Mouse (Mus musculus): ENCODE data around the gene Agap3. TPM values are rescaled to one million over a fixed set of nuclear protein-coding genes. Genes with fewer than 3 reads are reported as not detected.

Gene Agap3
- 25.5 and 26.5 TPM in 2 replicates for polyA plus RNA-seq (2016; fragmentation: Nextera tagmentation; extraction: Ambion mirVana)

- H3K27ac ChIP-seq, result peak within 1 kb of the TSS; percentile 98
- H3K27me3 ChIP-seq (replicated peaks), result no peaks in the 10 kb centered on the region
- ATAC-seq, result no peak; the same call in 1 of the 2 replicates
- peak within 1 kb of the TSS; percentile 99 for H3K4me2 ChIP-seq
- WGBS (ENCODE audit: insufficient replicate concordance), result under 1% methylated on average over 55 of the region's 85 CpGs
- H3K4me1 ChIP-seq, result peaks cover 69% of the 10 kb centered on the region
- peak within 1 kb of the TSS; percentile 95 for H3K9ac ChIP-seq
- peaks cover 20% of the 10 kb centered on the region for H3K36me3 ChIP-seq
- H3K9me3 ChIP-seq (replicated peaks), result no peaks in the 10 kb centered on the region
- peak within 1 kb of the TSS; percentile 85 for H3K4me3 ChIP-seq
These were observed at the start of gene Agap3 for GRCm38 (mm10) chr5:24452030-24452690. Gene Agap3 (plus strand): TSS chr5:24452177.

- no peak overlapping the region for H3K4me2 ChIP-seq
- no peak for ATAC-seq
These were observed 47.2 kb upstream of the Agap3 start for GRCm38 (mm10) chr5:24404594-24405360.

GRCm38 (mm10) chr5:24405389-24405876, 46.5 kb upstream of the Agap3 start:
- Histone ChIP-seq H3K4me1 (peaks cover 21% of the 10 kb centered on the region), H3K9ac (no peak overlapping the region), H3K27me3 (replicated peaks) (no peaks in the 10 kb centered on the region), H3K4me3 (no peak overlapping the region), H3K27ac (0 out of 2 replicates have a peak overlapping the region, but pooled peaks have one; percentile 3), H3K36me3 (peaks cover 70% of the 10 kb centered on the region), H3K9me3 (replicated peaks) (no peaks in the 10 kb centered on the region), H3K4me2 (no peak overlapping the region)
- no peak for ATAC-seq
- 62% methylated on average over 3 of the region's 3 CpGs for WGBS (ENCODE audit: insufficient replicate concordance)

More at GRCm38 (mm10) chr5:24404594-24405360, 47.2 kb upstream of the Agap3 start:
- Histone ChIP-seq H3K27me3 (replicated peaks) (no peaks in the 10 kb centered on the region), H3K9me3 (replicated peaks) (no peaks in the 10 kb centered on the region), H3K4me3 (no peak overlapping the region), H3K27ac (0 out of 2 replicates have a peak overlapping the region, but pooled peaks have one; percentile 3), H3K36me3 (peaks cover 75% of the 10 kb centered on the region), H3K4me1 (peaks cover 21% of the 10 kb centered on the region), H3K9ac (no peak overlapping the region)
- 55% methylated on average over 6 of the region's 6 CpGs for WGBS (ENCODE audit: insufficient replicate concordance)

GRCm38 (mm10) chr5:24408651-24409050, 43.3 kb upstream of the Agap3 start:
- Histone ChIP-seq H3K9me3 (replicated peaks) (no peaks in the 10 kb centered on the region), H3K9ac (no peak overlapping the region), H3K27ac (no peak overlapping the region), H3K27me3 (replicated peaks) (peaks cover 12% of the 10 kb centered on the region), H3K36me3 (peaks cover 37% of the 10 kb centered on the region), H3K4me1 (peaks cover 21% of the 10 kb centered on the region), H3K4me2 (no peak overlapping the region), H3K4me3 (no peak overlapping the region)
- ATAC-seq, result no peak
- WGBS (ENCODE audit: insufficient replicate concordance), result 82% methylated on average over 13 of the region's 13 CpGs

- Histone ChIP-seq H3K9ac (no peak overlapping the region), H3K4me3 (no peak overlapping the region), H3K36me3 (peaks cover 37% of the 10 kb centered on the region), H3K4me1 (peaks cover 14% of the 10 kb centered on the region), H3K4me2 (no peak overlapping the region), H3K27me3 (replicated peaks) (peaks cover 20% of the 10 kb centered on the region), H3K9me3 (replicated peaks) (no peaks in the 10 kb centered on the region), H3K27ac (no peak overlapping the region)
- 65% methylated on average over 2 of the region's 2 CpGs for WGBS (ENCODE audit: insufficient replicate concordance)
- ATAC-seq, result no peak
These were observed 42.5 kb upstream of the Agap3 start for GRCm38 (mm10) chr5:24409466-24409865.

GRCm38 (mm10) chr5:24412063-24412462, 39.9 kb upstream of the Agap3 start:
- 67% methylated on average over 2 of the region's 2 CpGs for WGBS (ENCODE audit: insufficient replicate concordance)
- Histone ChIP-seq H3K36me3 (peaks cover 19% of the 10 kb centered on the region; the same call in 1 of the 2 replicates), H3K4me2 (no peak overlapping the region), H3K9me3 (replicated peaks) (no peaks in the 10 kb centered on the region), H3K4me3 (no peak overlapping the region), H3K9ac (no peak overlapping the region), H3K27ac (no peak overlapping the region), H3K4me1 (peaks cover 10% of the 10 kb centered on the region; the same call in 1 of the 2 replicates), H3K27me3 (replicated peaks) (peaks cover 42% of the 10 kb centered on the region)
- no peak for ATAC-seq

- peaks cover 9% of the 10 kb centered on the region; the same call in 1 of the 2 replicates for H3K36me3 ChIP-seq
- ATAC-seq, result no peak
- WGBS (ENCODE audit: insufficient replicate concordance), result 36% methylated on average over 11 of the region's 11 CpGs
These were observed 38.8 kb upstream of the Agap3 start, which contains the start of gene Asic3 for GRCm38 (mm10) chr5:24413042-24413693. Gene Asic3 (plus strand): TSS chr5:24413392.

GRCm38 (mm10) chr5:24413938-24414337, 38.0 kb upstream of the Agap3 start:
- no peak overlapping the region for H3K27ac ChIP-seq
- peaks cover 42% of the 10 kb centered on the region for H3K27me3 ChIP-seq (replicated peaks)
- 73% methylated on average over 13 of the region's 13 CpGs for WGBS (ENCODE audit: insufficient replicate concordance)
- H3K9ac ChIP-seq, result no peak overlapping the region
- peaks cover 10% of the 10 kb centered on the region; the same call in 1 of the 2 replicates for H3K4me1 ChIP-seq
- peaks cover 5% of the 10 kb centered on the region; the same call in 1 of the 2 replicates for H3K36me3 ChIP-seq
- H3K4me2 ChIP-seq, result no peak overlapping the region
- no peak for ATAC-seq
- no peak overlapping the region for H3K4me3 ChIP-seq
- H3K9me3 ChIP-seq (replicated peaks), result no peaks in the 10 kb centered on the region

More at GRCm38 (mm10) chr5:24413042-24413693, 38.8 kb upstream of the Agap3 start, which contains the start of gene Asic3:
- no peak within 1 kb of the TSS for H3K27ac ChIP-seq
- no peak within 1 kb of the TSS for H3K4me2 ChIP-seq
- no peaks in the 10 kb centered on the region for H3K9me3 ChIP-seq (replicated peaks)
- no peak within 1 kb of the TSS for H3K9ac ChIP-seq
- H3K4me3 ChIP-seq, result no peak within 1 kb of the TSS
- H3K27me3 ChIP-seq (replicated peaks), result peaks cover 42% of the 10 kb centered on the region
- H3K4me1 ChIP-seq, result peaks cover 10% of the 10 kb centered on the region; the same call in 1 of the 2 replicates

- no peak overlapping the region for H3K4me3 ChIP-seq
- H3K4me2 ChIP-seq, result peak overlapping the region; percentile 31; the same call in 1 of the 2 replicates
- H3K4me1 ChIP-seq, result peaks cover 10% of the 10 kb centered on the region; the same call in 1 of the 2 replicates
- H3K27me3 ChIP-seq (replicated peaks), result peaks cover 42% of the 10 kb centered on the region
- H3K36me3 ChIP-seq, result peaks cover 13% of the 10 kb centered on the region
- 7% methylated on average over 21 of the region's 21 CpGs for WGBS (ENCODE audit: insufficient replicate concordance)
- H3K27ac ChIP-seq, result no peak overlapping the region
- H3K9ac ChIP-seq, result no peak overlapping the region
- H3K9me3 ChIP-seq (replicated peaks), result no peaks in the 10 kb centered on the region
- ATAC-seq, result peak; percentile 63
These were observed 35.7 kb upstream of the Agap3 start for GRCm38 (mm10) chr5:24416222-24416736.

- peaks cover 13% of the 10 kb centered on the region for H3K36me3 ChIP-seq
- no peak overlapping the region for H3K9ac ChIP-seq
- peaks cover 14% of the 10 kb centered on the region for H3K4me1 ChIP-seq
- whole genome bisulfite sequencing (ENCODE audit: insufficient replicate concordance), result 79% methylated on average over 10 of the region's 10 CpGs
- no peak overlapping the region for H3K27ac ChIP-seq
- H3K4me2 ChIP-seq, result no peak overlapping the region
- no peak for ATAC-seq
- no peaks in the 10 kb centered on the region for H3K9me3 ChIP-seq (replicated peaks)
- H3K27me3 ChIP-seq (replicated peaks), result peaks cover 41% of the 10 kb centered on the region
- no peak overlapping the region for H3K4me3 ChIP-seq
These were observed 34.4 kb upstream of the Agap3 start for GRCm38 (mm10) chr5:24417587-24417986.

GRCm38 (mm10) chr5:24420381-24420780, 31.6 kb upstream of the Agap3 start:
- H3K9me3 ChIP-seq (replicated peaks), result no peaks in the 10 kb centered on the region
- H3K4me3 ChIP-seq, result no peak overlapping the region
- H3K4me1 ChIP-seq, result peaks cover 36% of the 10 kb centered on the region
- H3K9ac ChIP-seq, result no peak overlapping the region
- no peak for ATAC-seq
- no peak overlapping the region for H3K4me2 ChIP-seq
- peaks cover 13% of the 10 kb centered on the region for H3K36me3 ChIP-seq
- WGBS (ENCODE audit: insufficient replicate concordance), result 90% methylated on average over 9 of the region's 9 CpGs
- no peak overlapping the region for H3K27ac ChIP-seq
- peaks cover 13% of the 10 kb centered on the region for H3K27me3 ChIP-seq (replicated peaks)
